Mouse (Mus musculus): ENCODE data around the gene Dennd1a. TPM values are rescaled to one million over a fixed set of nuclear protein-coding genes. Genes with fewer than 3 reads are reported as not detected.

Gene Dennd1a
- polyA plus RNA-seq, 1 experiment, result 21.6 TPM

- Histone ChIP-seq H3K36me3 (ENCODE audit: control insufficient read depth, insufficient read depth, low read length) (no peaks in the 10 kb centered on the region), H3K27me3 (ENCODE audit: control insufficient read depth, insufficient read depth, low read length) (no peaks in the 10 kb centered on the region), H3K27ac (ENCODE audit: control insufficient read depth, insufficient read depth, low read depth, low read length) (no peak overlapping the region), H3K4me3 (ENCODE audit: control insufficient read depth, low read depth, low read length) (no peak overlapping the region), H3K4me1 (ENCODE audit: control insufficient read depth, insufficient read depth, low read length) (no peaks in the 10 kb centered on the region)
- TF ChIP-seq CTCF (IDR thresholded peaks at IDR 0.05; ENCODE audit: control insufficient read depth, insufficient read depth, insufficient replicate concordance, low read depth, low read length), result 0 out of 2 replicates have a peak, but pooled peaks have one; percentile 20
- no peak for TF ChIP-seq POLR2A (IDR thresholded peaks at IDR 0.05; ENCODE audit: control insufficient read depth, low read depth, low read length)
Measured at GRCm38 (mm10) chr2:38003183-38003680, 284.0 kb downstream of the Dennd1a start.

DNA sequence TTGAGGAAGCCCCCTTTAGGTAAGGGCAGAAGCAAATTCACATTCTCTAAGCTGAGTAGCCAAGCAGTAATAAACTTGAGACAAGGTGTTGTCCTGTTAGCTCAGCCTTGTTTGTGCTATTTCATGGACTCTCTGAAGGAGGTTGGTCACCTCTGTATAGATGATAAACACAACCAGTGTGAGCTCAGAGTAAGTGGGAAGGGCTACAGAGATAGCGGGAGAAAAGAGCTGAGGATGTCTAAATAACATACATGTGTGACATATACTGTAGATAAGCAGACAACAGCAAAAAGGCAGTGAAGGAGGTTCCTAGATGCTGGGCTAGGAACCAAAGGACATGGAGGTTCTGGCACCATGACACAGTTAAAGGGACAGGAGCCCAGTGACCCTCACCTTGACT is 286.2 kb downstream of the Dennd1a start:
- Histone ChIP-seq H3K27me3 (ENCODE audit: control insufficient read depth, insufficient read depth, low read length) (no peaks in the 10 kb centered on the region), H3K36me3 (ENCODE audit: control insufficient read depth, insufficient read depth, low read length) (no peaks in the 10 kb centered on the region), H3K4me1 (ENCODE audit: control insufficient read depth, insufficient read depth, low read length) (no peaks in the 10 kb centered on the region), H3K4me3 (ENCODE audit: control insufficient read depth, low read depth, low read length) (no peak overlapping the region), H3K27ac (ENCODE audit: control insufficient read depth, insufficient read depth, low read depth, low read length) (no peak overlapping the region)
- no peak for TF ChIP-seq CTCF (IDR thresholded peaks at IDR 0.05; ENCODE audit: control insufficient read depth, insufficient read depth, insufficient replicate concordance, low read depth, low read length)
- no peak for TF ChIP-seq POLR2A (IDR thresholded peaks at IDR 0.05; ENCODE audit: control insufficient read depth, low read depth, low read length)

GRCm38 (mm10) chr2:37997966-37998365 is 289.2 kb downstream of the Dennd1a start:
- Histone ChIP-seq H3K27me3 (ENCODE audit: control insufficient read depth, insufficient read depth, low read length) (no peaks in the 10 kb centered on the region), H3K4me1 (ENCODE audit: control insufficient read depth, insufficient read depth, low read length) (no peaks in the 10 kb centered on the region), H3K4me3 (ENCODE audit: control insufficient read depth, low read depth, low read length) (no peak overlapping the region), H3K27ac (ENCODE audit: control insufficient read depth, insufficient read depth, low read depth, low read length) (no peak overlapping the region), H3K36me3 (ENCODE audit: control insufficient read depth, insufficient read depth, low read length) (no peaks in the 10 kb centered on the region)
- TF ChIP-seq POLR2A (IDR thresholded peaks at IDR 0.05; ENCODE audit: control insufficient read depth, low read depth, low read length) (no peak), CTCF (IDR thresholded peaks at IDR 0.05; ENCODE audit: control insufficient read depth, insufficient read depth, insufficient replicate concordance, low read depth, low read length) (no peak)

DNA sequence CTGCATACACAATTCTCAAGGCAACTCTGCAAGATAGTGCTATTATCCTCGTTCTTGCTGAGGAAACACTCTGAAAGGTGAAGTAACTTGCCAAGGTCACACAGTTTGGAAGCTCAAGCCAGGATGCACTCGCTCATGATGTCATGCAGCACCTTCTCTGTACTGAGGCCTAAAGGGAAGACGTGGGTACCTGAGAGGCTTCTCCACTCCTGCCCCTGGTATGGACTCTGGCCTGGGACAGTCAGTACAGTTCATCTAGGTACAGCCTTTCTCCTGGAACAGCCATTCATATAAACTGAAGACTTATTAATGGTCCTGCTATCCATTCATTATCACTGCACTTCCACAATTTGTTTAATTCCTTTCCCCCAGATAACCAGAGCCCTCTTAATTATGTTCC is 298.1 kb downstream of the Dennd1a start:
- H3K4me3 ChIP-seq (ENCODE audit: control insufficient read depth, low read depth, low read length), result no peak overlapping the region
- no peaks in the 10 kb centered on the region for H3K4me1 ChIP-seq (ENCODE audit: control insufficient read depth, insufficient read depth, low read length)
- H3K27me3 ChIP-seq (ENCODE audit: control insufficient read depth, insufficient read depth, low read length), result no peaks in the 10 kb centered on the region
- TF ChIP-seq CTCF (IDR thresholded peaks at IDR 0.05; ENCODE audit: control insufficient read depth, insufficient read depth, insufficient replicate concordance, low read depth, low read length) (no peak), POLR2A (IDR thresholded peaks at IDR 0.05; ENCODE audit: control insufficient read depth, low read depth, low read length) (no peak)
- H3K27ac ChIP-seq (ENCODE audit: control insufficient read depth, insufficient read depth, low read depth, low read length), result no peak overlapping the region
- no peaks in the 10 kb centered on the region for H3K36me3 ChIP-seq (ENCODE audit: control insufficient read depth, insufficient read depth, low read length)

DNA sequence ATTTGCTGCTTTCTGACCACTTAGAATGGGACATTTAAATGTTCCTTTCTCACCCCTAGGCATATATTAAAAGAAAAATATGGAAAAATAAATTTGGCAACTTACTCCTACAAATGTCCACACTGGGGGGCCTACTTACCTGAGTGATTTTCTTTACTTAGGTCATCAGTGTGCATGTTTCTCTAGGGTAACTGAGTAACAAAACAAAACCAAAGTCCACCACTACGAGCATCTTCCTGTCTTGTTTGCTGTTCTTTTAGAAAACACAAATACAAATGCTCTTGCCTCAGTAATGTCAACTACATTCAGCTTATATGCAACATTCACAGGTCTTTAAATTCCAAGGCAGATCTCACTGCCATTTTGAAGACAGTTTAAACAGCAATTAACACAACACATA is 298.9 kb downstream of the Dennd1a start:
- TF ChIP-seq CTCF (IDR thresholded peaks at IDR 0.05; ENCODE audit: control insufficient read depth, insufficient read depth, insufficient replicate concordance, low read depth, low read length), result no peak
- no peak for TF ChIP-seq POLR2A (IDR thresholded peaks at IDR 0.05; ENCODE audit: control insufficient read depth, low read depth, low read length)
- H3K27ac ChIP-seq (ENCODE audit: control insufficient read depth, insufficient read depth, low read depth, low read length), result no peak overlapping the region
- H3K4me1 ChIP-seq (ENCODE audit: control insufficient read depth, insufficient read depth, low read length), result no peaks in the 10 kb centered on the region
- H3K27me3 ChIP-seq (ENCODE audit: control insufficient read depth, insufficient read depth, low read length), result no peaks in the 10 kb centered on the region
- no peaks in the 10 kb centered on the region for H3K36me3 ChIP-seq (ENCODE audit: control insufficient read depth, insufficient read depth, low read length)
- no peak overlapping the region for H3K4me3 ChIP-seq (ENCODE audit: control insufficient read depth, low read depth, low read length)

DNA sequence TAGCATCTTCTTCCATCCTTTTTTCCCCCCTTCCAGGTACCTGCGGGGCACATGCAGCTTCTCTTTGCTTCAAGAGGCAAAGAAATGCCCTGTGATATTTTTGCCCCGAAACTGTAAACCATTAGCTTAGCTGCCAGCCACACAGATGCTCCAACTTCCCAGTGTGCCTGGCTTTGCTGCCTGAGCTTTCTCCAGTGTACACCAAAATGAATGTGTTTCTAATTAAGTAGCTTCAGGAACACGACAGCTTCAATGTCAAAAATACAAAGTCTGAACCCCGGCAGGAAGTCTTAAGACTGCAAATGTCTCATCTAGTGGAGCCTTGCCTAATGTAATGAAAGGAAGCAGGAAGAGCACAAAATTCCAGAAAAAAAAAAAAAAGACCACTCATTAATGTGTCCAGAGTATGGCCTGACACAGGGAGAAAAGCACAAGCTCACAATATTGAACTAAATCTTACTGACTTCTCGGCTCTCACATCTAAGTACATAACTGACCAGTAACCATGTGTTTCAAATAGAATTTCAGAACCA is 301.4 kb downstream of the Dennd1a start:
- no peak overlapping the region for H3K27ac ChIP-seq (ENCODE audit: control insufficient read depth, insufficient read depth, low read depth, low read length)

GRCm38 (mm10) chr2:37982714-37983113 is 304.5 kb downstream of the Dennd1a start:
- no peak overlapping the region for H3K4me3 ChIP-seq (ENCODE audit: control insufficient read depth, low read depth, low read length)
- no peaks in the 10 kb centered on the region for H3K27me3 ChIP-seq (ENCODE audit: control insufficient read depth, insufficient read depth, low read length)
- no peak overlapping the region for H3K27ac ChIP-seq (ENCODE audit: control insufficient read depth, insufficient read depth, low read depth, low read length)
- no peak for TF ChIP-seq CTCF (IDR thresholded peaks at IDR 0.05; ENCODE audit: control insufficient read depth, insufficient read depth, insufficient replicate concordance, low read depth, low read length)
- H3K4me1 ChIP-seq (ENCODE audit: control insufficient read depth, insufficient read depth, low read length), result no peaks in the 10 kb centered on the region
- no peaks in the 10 kb centered on the region for H3K36me3 ChIP-seq (ENCODE audit: control insufficient read depth, insufficient read depth, low read length)

More for the DNA sequence above, 301.4 kb downstream of the Dennd1a start:
- H3K36me3 ChIP-seq (ENCODE audit: control insufficient read depth, insufficient read depth, low read length), result no peaks in the 10 kb centered on the region
- TF ChIP-seq POLR2A (IDR thresholded peaks at IDR 0.05; ENCODE audit: control insufficient read depth, low read depth, low read length), result no peak
- no peak for TF ChIP-seq CTCF (IDR thresholded peaks at IDR 0.05; ENCODE audit: control insufficient read depth, insufficient read depth, insufficient replicate concordance, low read depth, low read length)
- H3K4me1 ChIP-seq (ENCODE audit: control insufficient read depth, insufficient read depth, low read length), result no peaks in the 10 kb centered on the region
- no peaks in the 10 kb centered on the region for H3K27me3 ChIP-seq (ENCODE audit: control insufficient read depth, insufficient read depth, low read length)
- no peak overlapping the region for H3K4me3 ChIP-seq (ENCODE audit: control insufficient read depth, low read depth, low read length)
